Mouse (Mus musculus): ENCODE data around the gene Dmac2. TPM values are rescaled to one million over a fixed set of nuclear protein-coding genes. Genes with fewer than 3 reads are reported as not detected.

Gene Dmac2
- polyA plus RNA-seq, 1 experiment from 2014 or later: 50.2 TPM

DNA sequence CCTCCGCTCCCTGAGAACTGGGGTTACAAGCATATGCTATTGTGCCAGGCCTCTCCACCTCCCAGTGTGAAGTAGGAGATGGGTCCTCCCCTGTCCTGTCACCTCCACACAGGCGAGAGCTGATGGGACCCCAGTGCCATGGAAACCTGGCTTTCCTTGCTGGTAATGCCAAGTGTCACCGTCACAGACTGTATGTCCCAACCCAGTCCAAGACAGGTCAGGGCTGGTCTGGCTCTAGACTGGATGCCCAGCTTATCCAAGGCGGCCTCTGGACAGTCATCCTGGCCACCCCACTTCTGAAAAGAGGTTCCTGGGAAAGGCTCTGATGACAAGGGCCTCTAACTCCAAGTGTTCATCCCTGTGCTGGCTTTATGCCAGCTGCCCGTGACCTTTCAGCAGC is 17.9 kb downstream of the Dmac2 start:
- no peaks in the 10 kb centered on the region for H3K9me3 ChIP-seq (ENCODE audit: control insufficient read depth, low read length)
- no peaks in the 10 kb centered on the region for H3K4me1 ChIP-seq (ENCODE audit: control insufficient read depth, insufficient read depth, low read length)
- no peak overlapping the region for H3K27ac ChIP-seq (ENCODE audit: low read depth, low read length)
- peak; percentile 18; the same call in 1 of the 2 replicates for ATAC-seq (ENCODE audit: low FRiP score, low TSS enrichment)
- no peak overlapping the region for H3K4me2 ChIP-seq (replicated peaks; ENCODE audit: low read depth, low read length)
- H3K9ac ChIP-seq (ENCODE audit: low read depth, low read length): no peak overlapping the region
- peaks cover 29% of the 10 kb centered on the region; the same call in 1 of the 2 replicates for H3K36me3 ChIP-seq (ENCODE audit: control insufficient read depth, insufficient read depth, low read length)
- WGBS: 90% methylated on average over 5 of the region's 5 CpGs
- no peak overlapping the region for H3K4me3 ChIP-seq (ENCODE audit: low read length)
- H3K27me3 ChIP-seq (ENCODE audit: control insufficient read depth, insufficient read depth, low read length): no peaks in the 10 kb centered on the region

DNA sequence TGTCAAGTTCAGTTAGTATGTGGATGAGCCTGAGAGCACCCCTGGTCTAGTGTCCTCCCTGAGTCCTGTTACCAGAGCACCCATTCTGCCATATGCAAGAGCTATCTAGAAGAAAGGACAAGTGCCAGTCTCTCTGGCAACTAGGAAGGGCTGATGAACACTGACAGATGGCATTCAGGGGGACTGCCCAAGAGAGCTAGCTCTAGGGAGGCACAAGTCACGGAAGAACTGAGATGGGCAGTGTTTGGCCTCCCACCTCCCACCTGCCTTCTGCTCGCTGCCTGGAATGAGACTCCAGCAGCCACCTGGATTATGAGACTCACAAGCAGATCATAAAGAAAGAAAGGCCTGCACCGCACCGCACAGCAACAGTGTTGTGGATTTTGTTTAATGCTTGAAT is 20.5 kb downstream of the Dmac2 start:
- Histone ChIP-seq H3K36me3 (ENCODE audit: control insufficient read depth, insufficient read depth, low read length) (peaks cover 17% of the 10 kb centered on the region; the same call in 1 of the 2 replicates), H3K4me2 (replicated peaks; ENCODE audit: low read depth, low read length) (no peak overlapping the region), H3K4me1 (ENCODE audit: control insufficient read depth, insufficient read depth, low read length) (no peaks in the 10 kb centered on the region), H3K27ac (ENCODE audit: low read depth, low read length) (no peak overlapping the region), H3K9ac (ENCODE audit: low read depth, low read length) (0 out of 2 replicates have a peak overlapping the region, but pooled peaks have one; percentile 4), H3K27me3 (ENCODE audit: control insufficient read depth, insufficient read depth, low read length) (no peaks in the 10 kb centered on the region), H3K4me3 (ENCODE audit: low read length) (no peak overlapping the region), H3K9me3 (ENCODE audit: control insufficient read depth, low read length) (no peaks in the 10 kb centered on the region)
- no peak for ATAC-seq (ENCODE audit: low FRiP score, low TSS enrichment)
- WGBS: 93% methylated on average over 4 of the region's 4 CpGs

DNA sequence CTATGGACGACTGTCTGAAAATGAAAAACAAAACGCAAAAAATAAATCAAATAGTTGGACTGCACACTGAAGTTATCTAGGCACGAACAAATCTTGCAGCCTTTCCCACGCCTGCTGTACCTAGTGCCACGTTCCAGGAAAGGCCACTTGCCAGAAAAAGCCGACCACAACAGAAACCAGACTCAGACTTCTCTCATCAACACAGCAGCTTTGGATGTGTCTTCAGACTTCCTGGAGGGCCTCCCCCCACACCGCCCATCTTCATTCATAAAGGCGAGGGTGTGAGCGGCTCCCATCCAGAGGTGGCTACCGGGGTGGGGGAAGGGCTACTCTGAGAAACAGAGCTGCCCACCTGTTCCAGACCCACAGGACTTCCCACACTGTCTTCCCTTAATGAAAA is 24.9 kb downstream of the Dmac2 start:
- H3K9ac ChIP-seq (ENCODE audit: low read depth, low read length): no peak overlapping the region
- 77% methylated on average over 10 of the region's 10 CpGs for WGBS
- no peaks in the 10 kb centered on the region for H3K27me3 ChIP-seq (ENCODE audit: control insufficient read depth, insufficient read depth, low read length)
- H3K27ac ChIP-seq (ENCODE audit: low read depth, low read length): no peak overlapping the region
- peaks cover 3% of the 10 kb centered on the region; the same call in 1 of the 2 replicates for H3K36me3 ChIP-seq (ENCODE audit: control insufficient read depth, insufficient read depth, low read length)
- no peak overlapping the region for H3K4me2 ChIP-seq (replicated peaks; ENCODE audit: low read depth, low read length)
- no peak for ATAC-seq (ENCODE audit: low FRiP score, low TSS enrichment)
- no peaks in the 10 kb centered on the region for H3K4me1 ChIP-seq (ENCODE audit: control insufficient read depth, insufficient read depth, low read length)
- H3K9me3 ChIP-seq (ENCODE audit: control insufficient read depth, low read length): no peaks in the 10 kb centered on the region
- H3K4me3 ChIP-seq (ENCODE audit: low read length): no peak overlapping the region

DNA sequence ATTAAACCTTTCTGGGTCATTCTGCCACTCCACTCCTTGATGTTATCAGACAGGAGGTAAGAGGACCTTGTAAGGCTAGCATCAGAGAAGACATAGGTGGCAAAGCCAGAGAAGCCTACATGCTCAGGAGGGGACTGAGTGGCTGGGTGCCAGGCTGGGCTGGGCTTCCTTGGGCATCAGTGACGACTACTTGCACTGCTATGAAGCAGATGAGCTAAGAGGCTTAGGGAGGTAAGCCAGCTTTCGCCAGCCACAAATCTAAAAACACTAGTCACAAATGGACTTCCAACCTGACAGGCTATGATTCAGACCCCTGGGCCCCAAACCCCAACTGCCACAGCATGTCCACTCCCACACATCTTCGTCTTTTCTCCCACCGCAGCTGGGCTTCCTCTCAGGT is 25.4 kb downstream of the Dmac2 start:
- ATAC-seq (ENCODE audit: low FRiP score, low TSS enrichment): no peak
- 25% methylated on average over 4 of the region's 4 CpGs for WGBS
- H3K9ac ChIP-seq (ENCODE audit: low read depth, low read length): peak overlapping the region; percentile 9; the same call in 1 of the 2 replicates
- no peaks in the 10 kb centered on the region for H3K27me3 ChIP-seq (ENCODE audit: control insufficient read depth, insufficient read depth, low read length)
- H3K27ac ChIP-seq (ENCODE audit: low read depth, low read length): no peak overlapping the region
- no peak overlapping the region for H3K4me2 ChIP-seq (replicated peaks; ENCODE audit: low read depth, low read length)
- H3K36me3 ChIP-seq (ENCODE audit: control insufficient read depth, insufficient read depth, low read length): peaks cover 3% of the 10 kb centered on the region; the same call in 1 of the 2 replicates
- H3K4me1 ChIP-seq (ENCODE audit: control insufficient read depth, insufficient read depth, low read length): no peaks in the 10 kb centered on the region
- no peaks in the 10 kb centered on the region for H3K9me3 ChIP-seq (ENCODE audit: control insufficient read depth, low read length)
- no peak overlapping the region for H3K4me3 ChIP-seq (ENCODE audit: low read length)

DNA sequence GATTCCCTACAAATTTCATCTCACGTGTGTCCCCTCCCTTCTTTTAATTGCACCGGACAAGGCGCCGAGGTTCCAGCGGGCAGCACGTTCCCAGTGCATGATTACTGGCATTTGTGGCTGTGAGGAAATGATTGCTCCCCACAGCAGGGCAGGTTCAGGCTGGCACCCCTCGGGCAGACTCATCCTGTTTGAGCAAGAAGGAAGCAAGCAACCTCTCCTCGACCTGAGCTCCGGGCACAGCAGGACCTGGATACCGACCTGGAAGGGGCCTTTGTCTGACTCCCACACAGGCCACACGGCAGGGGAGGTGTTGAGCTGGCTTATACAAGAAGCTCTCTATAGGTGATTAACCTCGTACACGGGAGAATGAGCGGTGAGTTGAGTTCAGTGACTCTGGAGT is 25.9 kb downstream of the Dmac2 start:
- no peaks in the 10 kb centered on the region for H3K4me1 ChIP-seq (ENCODE audit: control insufficient read depth, insufficient read depth, low read length)
- no peak overlapping the region for H3K4me2 ChIP-seq (replicated peaks; ENCODE audit: low read depth, low read length)
- H3K36me3 ChIP-seq (ENCODE audit: control insufficient read depth, insufficient read depth, low read length): peaks cover 3% of the 10 kb centered on the region; the same call in 1 of the 2 replicates
- WGBS: 38% methylated on average over 14 of the region's 14 CpGs
- no peak overlapping the region for H3K27ac ChIP-seq (ENCODE audit: low read depth, low read length)
- no peaks in the 10 kb centered on the region for H3K9me3 ChIP-seq (ENCODE audit: control insufficient read depth, low read length)
- H3K27me3 ChIP-seq (ENCODE audit: control insufficient read depth, insufficient read depth, low read length): no peaks in the 10 kb centered on the region
- H3K9ac ChIP-seq (ENCODE audit: low read depth, low read length): peak overlapping the region; percentile 9; the same call in 1 of the 2 replicates
- H3K4me3 ChIP-seq (ENCODE audit: low read length): no peak overlapping the region
- ATAC-seq (ENCODE audit: low FRiP score, low TSS enrichment): 0 out of 2 replicates have a peak, but pooled peaks have one; percentile 33

DNA sequence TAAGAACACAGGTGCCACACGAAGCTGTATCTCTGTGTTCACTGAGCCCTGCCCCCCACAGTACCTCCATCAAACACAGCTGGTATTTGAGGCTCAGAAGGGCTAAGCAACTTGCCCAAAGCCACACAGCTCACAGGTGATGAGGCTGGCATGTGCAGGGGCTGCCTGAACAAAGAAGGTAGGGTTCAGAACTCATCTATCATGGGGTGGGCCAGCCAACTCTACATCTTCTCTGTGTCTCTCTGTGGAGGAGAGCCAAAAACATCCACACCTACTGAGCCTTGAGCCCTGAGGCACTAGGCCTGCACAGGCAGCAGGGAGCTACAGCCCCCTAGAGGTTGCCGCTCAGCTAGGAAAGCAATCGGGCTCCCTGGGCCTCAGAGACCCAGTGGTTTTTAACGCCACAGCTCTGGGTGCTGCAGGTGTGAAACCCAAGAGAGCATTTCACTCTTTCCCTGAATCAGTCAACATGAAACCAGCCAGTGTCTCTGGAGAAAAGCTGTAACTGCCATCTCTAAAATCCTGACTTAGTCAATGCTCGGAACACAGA is 28.4 kb downstream of the Dmac2 start:
- Histone ChIP-seq H3K36me3 (ENCODE audit: control insufficient read depth, insufficient read depth, low read length) (no peaks in the 10 kb centered on the region; the same call in 1 of the 2 replicates), H3K9ac (ENCODE audit: low read depth, low read length) (no peak overlapping the region), H3K4me1 (ENCODE audit: control insufficient read depth, insufficient read depth, low read length) (no peaks in the 10 kb centered on the region), H3K27me3 (ENCODE audit: control insufficient read depth, insufficient read depth, low read length) (no peaks in the 10 kb centered on the region), H3K9me3 (ENCODE audit: control insufficient read depth, low read length) (no peaks in the 10 kb centered on the region), H3K27ac (ENCODE audit: low read depth, low read length) (no peak overlapping the region), H3K4me2 (replicated peaks; ENCODE audit: low read depth, low read length) (no peak overlapping the region), H3K4me3 (ENCODE audit: low read length) (no peak overlapping the region)
- 64% methylated on average over 5 of the region's 5 CpGs for WGBS
- no peak for ATAC-seq (ENCODE audit: low FRiP score, low TSS enrichment)

DNA sequence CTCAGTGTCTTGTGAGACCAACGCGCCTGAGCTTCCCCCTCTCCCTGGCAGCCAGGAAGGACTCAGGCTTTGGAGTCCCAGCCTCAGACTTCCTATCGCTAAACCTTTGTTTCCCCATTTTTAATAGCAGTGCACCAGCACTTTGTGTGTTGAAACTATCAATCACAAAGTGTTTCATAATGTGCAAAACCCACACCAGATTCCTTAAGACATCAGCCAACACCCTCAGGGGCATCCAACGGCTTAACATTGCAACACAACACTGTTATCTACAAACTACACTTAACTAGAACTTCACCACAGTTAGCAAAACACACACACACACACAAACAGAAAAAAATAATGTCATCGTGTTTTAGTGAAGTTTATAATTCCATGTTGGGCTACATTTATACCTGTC is 30.6 kb downstream of the Dmac2 start:
- 83% methylated on average over 5 of the region's 5 CpGs for WGBS
- Histone ChIP-seq H3K27me3 (ENCODE audit: control insufficient read depth, insufficient read depth, low read length) (no peaks in the 10 kb centered on the region), H3K4me2 (replicated peaks; ENCODE audit: low read depth, low read length) (no peak overlapping the region), H3K36me3 (ENCODE audit: control insufficient read depth, insufficient read depth, low read length) (no peaks in the 10 kb centered on the region; the same call in 1 of the 2 replicates), H3K4me1 (ENCODE audit: control insufficient read depth, insufficient read depth, low read length) (no peaks in the 10 kb centered on the region), H3K9me3 (ENCODE audit: control insufficient read depth, low read length) (no peaks in the 10 kb centered on the region), H3K9ac (ENCODE audit: low read depth, low read length) (no peak overlapping the region), H3K27ac (ENCODE audit: low read depth, low read length) (no peak overlapping the region), H3K4me3 (ENCODE audit: low read length) (no peak overlapping the region)
- no peak for ATAC-seq (ENCODE audit: low FRiP score, low TSS enrichment)

DNA sequence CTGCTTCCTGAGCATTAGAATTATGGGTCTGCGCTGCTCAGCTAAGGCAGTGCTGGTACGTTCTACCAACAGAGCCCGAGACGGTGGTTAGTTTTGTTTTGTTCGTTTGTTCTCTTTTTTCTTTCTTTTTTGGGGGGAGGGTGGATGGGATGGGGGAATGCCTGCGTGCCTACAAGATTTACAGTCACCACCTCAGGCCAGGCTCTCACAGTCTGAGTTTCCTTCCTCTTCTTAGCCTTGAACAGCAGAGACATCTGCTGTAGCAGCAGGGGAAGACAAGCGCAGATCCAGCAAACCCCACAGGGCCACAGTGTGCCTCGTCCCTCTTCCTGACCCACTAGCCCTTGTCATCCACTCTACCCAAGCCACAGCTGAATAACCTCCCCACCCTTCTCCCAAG is 32.1 kb downstream of the Dmac2 start:
- ATAC-seq (ENCODE audit: low FRiP score, low TSS enrichment): no peak
- 90% methylated on average over 8 of the region's 8 CpGs for WGBS
- no peak overlapping the region for H3K9ac ChIP-seq (ENCODE audit: low read depth, low read length)
- no peaks in the 10 kb centered on the region for H3K27me3 ChIP-seq (ENCODE audit: control insufficient read depth, insufficient read depth, low read length)
- H3K4me2 ChIP-seq (replicated peaks; ENCODE audit: low read depth, low read length): no peak overlapping the region
- H3K4me1 ChIP-seq (ENCODE audit: control insufficient read depth, insufficient read depth, low read length): no peaks in the 10 kb centered on the region
- no peak overlapping the region for H3K4me3 ChIP-seq (ENCODE audit: low read length)
- no peaks in the 10 kb centered on the region for H3K9me3 ChIP-seq (ENCODE audit: control insufficient read depth, low read length)
- H3K36me3 ChIP-seq (ENCODE audit: control insufficient read depth, insufficient read depth, low read length): no peaks in the 10 kb centered on the region; the same call in 1 of the 2 replicates
- no peak overlapping the region for H3K27ac ChIP-seq (ENCODE audit: low read depth, low read length)

DNA sequence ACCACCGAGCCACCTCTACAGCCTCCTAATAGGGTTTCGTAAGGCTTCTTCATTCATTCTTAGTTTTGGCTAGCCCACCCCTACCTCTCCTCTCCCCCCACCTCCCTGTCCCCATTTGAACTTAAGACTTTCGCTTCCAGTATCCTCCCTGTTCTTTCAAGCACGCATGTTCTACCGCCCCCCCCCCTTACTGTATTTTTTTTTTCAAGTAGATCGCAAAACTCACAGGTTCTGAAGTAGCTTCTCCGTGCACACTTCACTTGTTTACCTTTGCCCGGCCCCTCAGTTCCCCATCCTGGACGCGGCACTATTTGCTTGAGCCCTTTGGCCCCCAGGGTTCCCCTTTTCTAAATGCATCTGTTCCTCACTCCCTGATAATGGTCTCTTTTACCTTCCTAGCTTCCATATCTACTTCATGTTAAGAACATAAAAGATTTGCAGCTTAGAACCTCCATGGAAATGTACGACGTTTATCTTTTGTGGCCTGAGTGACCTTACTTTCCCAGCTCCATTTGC is 33.1 kb downstream of the Dmac2 start:
- no peaks in the 10 kb centered on the region; the same call in 1 of the 2 replicates for H3K36me3 ChIP-seq (ENCODE audit: control insufficient read depth, insufficient read depth, low read length)
- 83% methylated on average over 12 of the region's 12 CpGs for WGBS
- no peak for ATAC-seq (ENCODE audit: low FRiP score, low TSS enrichment)
- H3K9ac ChIP-seq (ENCODE audit: low read depth, low read length): no peak overlapping the region
- H3K4me2 ChIP-seq (replicated peaks; ENCODE audit: low read depth, low read length): no peak overlapping the region
- H3K27ac ChIP-seq (ENCODE audit: low read depth, low read length): no peak overlapping the region
- H3K27me3 ChIP-seq (ENCODE audit: control insufficient read depth, insufficient read depth, low read length): no peaks in the 10 kb centered on the region
- H3K4me3 ChIP-seq (ENCODE audit: low read length): no peak overlapping the region
- H3K9me3 ChIP-seq (ENCODE audit: control insufficient read depth, low read length): no peaks in the 10 kb centered on the region
- H3K4me1 ChIP-seq (ENCODE audit: control insufficient read depth, insufficient read depth, low read length): peaks cover 2% of the 10 kb centered on the region; the same call in 1 of the 2 replicates

Data from kidney, embryonic 14.5 days (tissue).